Mouse (Mus musculus) regulatory T cell (primary cell): Measurements from ENCODE around the gene Sgcd.
"Not testable (repeated sequence)": the region's sequence is repeated elsewhere in the genome, so short reads cannot be mapped to it uniquely, and the experiment has no call there.

ENCODE experiments used
- in situ Hi-C: fragments of 300-600 bp; cut with MboI, MseI; formaldehyde crosslinking; loops from one replicate; pipeline ENCODE4 v1.15.1; 2025; ENCODE audit warnings: high pct_unique_total_duplicates

Sgcd gene

DNA sequence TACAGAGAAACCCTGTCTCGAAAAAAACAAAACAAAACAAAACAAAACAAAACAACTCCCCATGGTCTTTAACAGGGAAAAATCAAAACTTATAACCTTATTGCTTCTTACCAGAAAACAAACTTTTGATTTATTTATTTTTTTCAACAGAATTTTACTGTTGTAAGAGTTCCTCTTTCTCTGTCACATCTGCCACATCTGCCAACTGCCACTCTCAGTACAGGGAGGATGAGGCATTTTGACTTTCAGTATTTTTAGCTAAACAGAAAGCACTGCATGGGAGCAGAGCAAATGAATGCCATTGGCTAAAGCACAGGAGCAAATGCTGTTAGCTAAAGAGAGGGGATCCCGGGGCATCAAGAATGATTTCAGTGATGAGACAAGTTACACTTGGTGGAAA lies 528.6 kb downstream of the Sgcd start:
- in situ Hi-C loops, result no loop called here

- in situ Hi-C loops, result no loop called here
Measured at GRCm38 (mm10) chr11:47459214-47459613, 529.6 kb downstream of the Sgcd start.

- in situ Hi-C loops, result no loop called here
Measured at GRCm38 (mm10) chr11:47447790-47448189, 541.0 kb downstream of the Sgcd start.

GRCm38 (mm10) chr11:47446337-47446736 lies 542.4 kb downstream of the Sgcd start:
- in situ Hi-C loops, result no loop called here

- in situ Hi-C loops, result no loop called here
Measured at GRCm38 (mm10) chr11:47445683-47446082, 543.1 kb downstream of the Sgcd start.

DNA sequence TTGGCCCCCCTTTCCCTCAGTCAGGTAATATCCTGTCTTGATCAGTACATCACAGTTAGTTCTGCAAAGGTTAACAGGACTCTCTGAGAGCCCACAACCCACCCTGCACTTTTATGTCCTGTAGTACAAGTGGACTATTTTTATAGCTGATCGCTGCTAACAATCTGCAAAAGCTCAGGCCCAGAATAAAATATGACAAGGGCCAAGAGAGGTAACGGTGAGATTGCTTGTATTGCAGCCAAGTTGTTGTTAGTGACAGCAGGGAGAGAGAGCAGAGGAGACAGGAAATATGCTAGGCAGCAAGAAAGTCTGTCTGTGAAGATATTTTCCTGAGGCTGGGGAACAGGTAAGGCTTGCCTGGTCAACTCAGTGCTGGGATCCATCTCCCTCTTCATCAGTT lies 546.5 kb downstream of the Sgcd start:
- in situ Hi-C loops, result no loop called here

- in situ Hi-C loops, result no loop called here
Measured at GRCm38 (mm10) chr11:47399607-47400006, 589.2 kb downstream of the Sgcd start.

DNA sequence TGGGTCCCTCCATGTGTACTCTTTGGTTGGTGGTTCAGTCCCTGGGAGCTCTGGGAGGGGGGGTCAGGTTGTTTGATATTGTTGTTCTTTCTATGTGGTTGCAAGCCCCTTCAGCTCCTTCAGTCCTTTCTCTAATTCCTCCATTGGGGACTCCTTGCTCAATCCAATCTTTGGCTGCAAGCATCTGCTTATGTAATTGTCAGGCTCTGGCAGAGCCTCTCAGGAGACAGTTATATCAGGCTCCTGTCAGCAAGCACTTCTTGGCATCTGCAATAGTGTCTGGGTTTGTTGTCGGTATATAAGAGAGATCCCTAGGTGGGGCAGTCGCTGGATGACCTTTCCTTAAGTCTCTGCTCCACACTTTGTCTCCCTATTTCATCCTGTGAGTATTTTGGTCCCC lies 598.0 kb downstream of the Sgcd start:
- in situ Hi-C loops, result not testable (repeated sequence)

GRCm38 (mm10) chr11:47389327-47389726 lies 599.4 kb downstream of the Sgcd start:
- in situ Hi-C loops, result no loop called here

GRCm38 (mm10) chr11:47387726-47388125 lies 601.0 kb downstream of the Sgcd start:
- in situ Hi-C loops, result no loop called here

- in situ Hi-C loops, result no loop called here
Measured at GRCm38 (mm10) chr11:47386136-47386535, 602.6 kb downstream of the Sgcd start.

DNA sequence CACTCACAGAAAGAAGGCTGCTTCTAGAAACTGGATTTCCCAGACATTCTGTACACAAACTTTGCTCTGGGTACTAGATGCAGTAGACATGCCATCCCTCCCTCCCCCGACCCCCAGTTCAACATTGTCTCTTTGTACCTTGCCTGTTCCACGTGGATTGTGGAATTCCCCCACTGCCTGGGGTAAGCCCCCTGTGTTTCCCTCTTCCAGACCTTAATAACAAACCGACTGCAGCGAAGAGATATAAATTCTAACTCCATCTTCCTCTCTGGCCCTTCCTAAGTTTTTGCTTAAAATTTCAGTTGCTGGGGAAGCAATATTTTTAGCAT lies 609.2 kb downstream of the Sgcd start:
- in situ Hi-C loops, result loop anchor here (10.0 kb wide), 2 partner anchors 515 to 995 kb away; partner anchors contain the start of gene Itk

DNA sequence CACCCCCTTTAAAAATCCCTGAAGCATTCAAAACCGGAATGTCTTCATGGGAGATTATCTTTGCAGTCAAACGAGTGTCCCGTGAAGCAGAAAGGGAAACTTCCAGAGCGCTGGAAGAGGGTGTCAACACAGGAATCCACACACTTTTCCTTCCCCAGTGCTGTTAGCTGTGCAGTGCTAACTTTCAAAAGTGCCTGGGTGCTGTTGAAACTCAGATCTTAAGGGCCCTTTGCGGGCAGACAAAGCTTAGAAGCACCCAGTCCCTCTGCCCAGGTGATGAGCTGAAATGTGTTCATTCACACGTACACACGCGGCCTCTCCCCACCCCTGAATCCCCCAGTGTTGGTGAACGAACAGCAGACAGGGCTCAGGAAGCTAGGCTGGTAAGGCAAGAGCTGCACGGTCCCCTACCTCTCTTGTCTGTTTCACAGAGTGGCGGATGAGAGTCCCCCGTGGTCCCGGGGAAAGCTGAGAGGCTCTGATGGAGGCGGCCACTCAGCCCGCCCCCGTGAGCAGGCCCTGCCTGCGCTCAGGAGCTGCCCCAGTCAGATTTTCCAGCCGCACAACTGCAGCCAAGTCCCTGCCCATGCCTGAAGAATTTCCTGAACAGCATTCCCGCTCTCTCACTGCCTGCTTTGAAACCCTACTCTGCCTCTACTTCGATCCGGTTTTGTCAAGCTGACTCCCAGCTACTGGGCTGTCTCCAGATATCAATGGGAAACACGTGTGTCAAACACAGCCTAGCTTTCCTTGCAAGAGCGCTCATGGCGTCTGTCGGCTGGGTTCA lies 609.7 kb downstream of the Sgcd start:
- in situ Hi-C loops, result loop anchor here (10.0 kb wide), 2 partner anchors 514 to 994 kb away; partner anchors contain the start of gene Itk

DNA sequence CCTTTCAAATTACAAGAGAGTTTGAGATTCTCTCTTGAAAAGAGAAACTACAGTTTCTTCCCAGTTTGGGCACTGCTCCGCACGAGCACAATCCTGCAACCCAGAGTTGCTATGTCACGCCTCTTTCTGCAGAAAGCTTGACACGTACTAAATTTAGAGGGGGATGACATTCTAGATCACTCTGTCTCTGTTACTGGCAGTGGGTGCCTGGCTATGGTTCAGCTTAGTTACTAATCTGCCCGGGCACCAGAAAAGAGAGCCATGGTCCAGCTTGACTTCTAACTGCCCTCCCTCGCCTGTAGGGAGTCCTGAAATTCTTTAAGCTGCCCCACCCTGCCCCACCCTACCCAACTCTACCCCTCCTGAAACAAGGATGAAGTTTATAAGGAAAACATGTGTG lies 611.3 kb downstream of the Sgcd start:
- in situ Hi-C loops, result loop anchor here (10.0 kb wide), 2 partner anchors 513 to 993 kb away; partner anchors contain the start of gene Itk

DNA sequence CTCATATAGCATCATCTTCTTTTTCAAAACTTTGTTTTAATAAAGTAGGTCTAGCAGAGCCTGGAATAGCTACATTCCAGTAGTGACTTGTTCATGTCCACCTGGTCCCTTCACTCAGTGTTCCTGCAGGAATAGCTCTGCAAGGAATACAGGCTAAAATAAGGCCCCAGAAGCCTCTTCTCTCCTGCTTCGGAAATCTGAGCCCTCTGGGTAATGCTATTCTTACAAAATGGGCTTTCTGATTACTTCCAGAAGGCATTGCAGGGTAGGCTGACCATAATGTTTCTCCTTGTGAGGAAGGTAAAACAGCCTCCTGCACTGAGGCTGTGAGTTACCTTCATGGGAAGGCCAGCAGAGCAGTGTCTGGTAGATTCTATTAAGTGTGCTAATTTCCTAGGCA lies 611.9 kb downstream of the Sgcd start:
- in situ Hi-C loops, result loop anchor here (10.0 kb wide), 2 partner anchors 512 to 992 kb away; partner anchors contain the start of gene Itk

DNA sequence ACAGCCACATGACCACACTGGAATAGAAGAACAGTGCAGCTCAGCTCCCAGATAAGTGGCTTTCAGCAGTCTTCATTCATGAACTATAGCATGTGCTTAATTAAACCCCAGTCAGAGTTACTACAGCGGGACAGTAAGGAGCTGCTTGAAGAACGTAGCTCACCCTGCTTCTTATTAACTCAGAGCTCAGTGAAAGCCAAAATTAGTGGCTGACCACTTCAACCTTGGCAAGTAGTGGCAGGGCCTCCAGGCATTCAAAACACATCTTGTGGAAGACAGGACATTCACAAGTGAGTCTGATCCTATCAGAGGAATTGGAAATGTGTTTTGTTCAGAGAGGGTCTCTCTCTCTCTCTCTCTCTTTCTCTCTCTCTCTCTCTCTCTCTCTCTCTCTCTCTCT lies 617.2 kb downstream of the Sgcd start:
- in situ Hi-C loops, result loop anchor here (10.0 kb wide), 2 partner anchors 507 to 987 kb away; partner anchors contain the start of gene Itk

GRCm38 (mm10) chr11:47351585-47351984 lies 637.2 kb downstream of the Sgcd start:
- in situ Hi-C loops, result no loop called here

GRCm38 (mm10) chr11:47343486-47343885 lies 645.3 kb downstream of the Sgcd start:
- in situ Hi-C loops, result no loop called here

DNA sequence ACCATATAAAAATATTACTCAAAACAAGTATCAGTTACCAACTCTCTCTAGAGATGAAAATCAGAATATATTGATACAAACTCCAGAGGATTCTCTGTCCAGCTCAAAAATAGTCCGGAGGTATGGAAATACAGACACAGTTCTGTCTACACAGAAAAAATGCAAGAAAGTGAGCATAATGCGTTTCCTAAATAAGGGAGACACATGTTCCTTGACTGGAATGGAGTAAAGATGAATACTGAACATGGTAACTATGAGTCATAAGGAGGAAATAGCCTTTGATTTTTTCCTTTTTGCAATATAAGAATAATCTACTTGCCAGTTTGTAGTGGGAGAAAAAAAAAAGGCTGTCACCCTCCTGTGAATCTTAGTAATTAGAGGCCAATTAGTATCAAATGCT lies 655.1 kb downstream of the Sgcd start:
- in situ Hi-C loops, result no loop called here

DNA sequence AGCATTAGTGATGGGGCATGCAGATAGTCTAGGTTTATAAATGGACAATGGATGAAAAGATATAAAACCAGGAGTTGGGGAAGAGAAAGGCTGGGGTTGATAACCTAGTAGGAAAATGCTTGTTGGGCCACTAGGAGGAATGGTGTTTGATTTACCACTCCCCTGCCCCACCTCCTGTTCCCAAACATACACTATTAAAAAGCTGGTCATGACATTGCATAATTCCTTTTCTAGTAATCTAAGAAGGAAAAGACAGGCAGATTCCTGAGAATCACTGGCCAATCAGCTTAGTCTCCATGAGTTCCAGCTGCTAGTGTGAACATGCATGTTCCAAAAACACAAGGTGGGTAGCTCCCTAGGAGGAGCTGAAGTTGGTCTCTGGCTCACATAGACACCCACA lies 683.2 kb downstream of the Sgcd start:
- in situ Hi-C loops, result no loop called here

- in situ Hi-C loops, result no loop called here
Measured at GRCm38 (mm10) chr11:47304702-47305450, 683.9 kb downstream of the Sgcd start.

- in situ Hi-C loops, result no loop called here
Measured at GRCm38 (mm10) chr11:47299777-47300176, 689.0 kb downstream of the Sgcd start.

- in situ Hi-C loops, result no loop called here
Measured at GRCm38 (mm10) chr11:47297805-47298340, 690.9 kb downstream of the Sgcd start.
